ENCODE assay signal across 13 mouse cellular contexts in genomic region chr6:53652691-53653090, GRCm38 (mm10).
"Had no signal": no experiment of that assay in that cellular context is flagged by ENCODE, and none has a peak within 500 bp of the region (broad histone marks: within the 10 kb centered on the region; RNA-seq: fewer than 3 reads in every experiment).

No protein-coding gene starts in this region.

- H3K27ac ChIP-seq: kidney, postnatal 0 days; liver, embryonic 12.5 days; midbrain, embryonic 10.5 days; neural tube, embryonic 12.5 days had no signal

- ATAC-seq: liver, embryonic 12.5 days; lung, postnatal 0 days had no signal

- H3K9ac ChIP-seq: liver, embryonic 12.5 days; neural tube, embryonic 12.5 days had no signal

- H3K4me1 ChIP-seq: liver, embryonic 12.5 days had no signal

- H3K36me3 ChIP-seq: liver, embryonic 12.5 days; midbrain, embryonic 10.5 days; neural tube, embryonic 12.5 days had no signal

- H3K4me3 ChIP-seq: liver, embryonic 12.5 days; midbrain, embryonic 10.5 days; neural tube, embryonic 12.5 days had no signal

- DNase-seq: kidney, adult 11 months; kidney, adult 9 months; kidney, postnatal 36 days; left cerebral cortex, postnatal 4 days; lung, postnatal 4 days; midbrain, embryonic 14.5 days; thymus, adult 2 months; thymus, postnatal 25 days had no signal

- H3K9me3 ChIP-seq: liver, embryonic 12.5 days; midbrain, embryonic 10.5 days; neural tube, embryonic 12.5 days had no signal

- H3K27me3 ChIP-seq: liver, embryonic 12.5 days; neural tube, embryonic 12.5 days had no signal

- H3K4me2 ChIP-seq: liver, embryonic 12.5 days; neural tube, embryonic 12.5 days had no signal
